ENCODE assay signal across 9 mouse cellular contexts in genomic region chr4:108031502-108032351, GRCm38 (mm10).
A peak's percentile ranks its signal among the peaks of the same experiment; 100 is the strongest.
DNase-seq lines count a peak whose midpoint lies in the region; ATAC-seq and TF ChIP-seq lines count a peak whose summit lies in the region.
"Had no signal": no experiment of that assay in that cellular context is flagged by ENCODE, and none has a peak within 500 bp of the region (broad histone marks: within the 10 kb centered on the region; RNA-seq: fewer than 3 reads in every experiment).

No protein-coding gene starts in this region.

- 0 out of 2 replicates have a peak overlapping the region, but pooled peaks have one; percentile 12 for H3K9ac ChIP-seq in liver, embryonic 16.5 days (ENCODE audit: low read depth, low read length)
- H3K9ac ChIP-seq in neural tube, embryonic 15.5 days (replicated peaks): peak overlapping the region; percentile 58

- no peak for DNase-seq in layer of hippocampus, adult 2 months (ENCODE audit: low spot score in 2 of 2)
- DNase-seq in layer of hippocampus, adult 8-10 months (ENCODE audit: low spot score in 2 of 2): no peak
- peak; percentile 31 for DNase-seq in embryo, embryonic 9.5 days (ENCODE audit: extremely low spot score)
- peak; percentile 26 for DNase-seq in heart, adult 8-10 months (ENCODE audit: low spot score)
- DNase-seq in kidney, adult 18-20 months: peak; percentile 57
- no peak for DNase-seq in adipocyte (ENCODE audit: low spot score)

- peaks cover 45% of the 10 kb centered on the region for H3K27me3 ChIP-seq in liver, embryonic 16.5 days (ENCODE audit: control insufficient read depth, insufficient read depth, low read depth, low read length)
- H3K27me3 ChIP-seq in neural tube, embryonic 15.5 days (replicated peaks): peaks cover 48% of the 10 kb centered on the region
- H3K27me3 ChIP-seq: Patski had no signal

- H3K4me3 ChIP-seq in layer of hippocampus, adult 2 months: peak overlapping the region; percentile 75
- peak overlapping the region; percentile 51 for H3K4me3 ChIP-seq in liver, embryonic 16.5 days (ENCODE audit: low read depth, low read length)
- peak overlapping the region; percentile 58 for H3K4me3 ChIP-seq in neural tube, embryonic 15.5 days (replicated peaks)

- H3K4me2 ChIP-seq in liver, embryonic 16.5 days (ENCODE audit: low read depth, low read length): peak overlapping the region; percentile 65
- peak overlapping the region; percentile 100 for H3K4me2 ChIP-seq in neural tube, embryonic 15.5 days

- H3K9me3 ChIP-seq in liver, embryonic 16.5 days (replicated peaks; ENCODE audit: control insufficient read depth, low read length): no peaks in the 10 kb centered on the region
- no peaks in the 10 kb centered on the region for H3K9me3 ChIP-seq in neural tube, embryonic 15.5 days (replicated peaks)

- peaks cover 4% of the 10 kb centered on the region; the same call in 1 of the 2 replicates for H3K4me1 ChIP-seq in liver, embryonic 16.5 days (ENCODE audit: control insufficient read depth, low read depth, low read length)
- peaks cover 20% of the 10 kb centered on the region for H3K4me1 ChIP-seq in neural tube, embryonic 15.5 days

- 1% methylated on average over 67 of the region's 86 CpGs for WGBS in liver, embryonic 16.5 days (ENCODE audit: insufficient replicate concordance)
- WGBS in neural tube, embryonic 15.5 days: under 1% methylated on average over 75 of the region's 86 CpGs

- no peak for TF ChIP-seq CTCF in layer of hippocampus, adult 2 months (conservative IDR thresholded peaks at IDR 0.05)

- no peak for ATAC-seq in liver, embryonic 16.5 days (ENCODE audit: low read depth)
- peak; percentile 55; the same call in 1 of the 2 replicates for ATAC-seq in neural tube, embryonic 15.5 days (ENCODE audit: low FRiP score)
- ATAC-seq: Patski had no signal

- H3K27ac ChIP-seq in layer of hippocampus, adult 2 months: peak overlapping the region; percentile 74
- no peak overlapping the region for H3K27ac ChIP-seq in liver, embryonic 16.5 days (ENCODE audit: low read length)
- no peak overlapping the region for H3K27ac ChIP-seq in neural tube, embryonic 15.5 days (replicated peaks)

- no peaks in the 10 kb centered on the region for H3K36me3 ChIP-seq in liver, embryonic 16.5 days (ENCODE audit: control insufficient read depth, insufficient read depth)
- no peaks in the 10 kb centered on the region for H3K36me3 ChIP-seq in neural tube, embryonic 15.5 days

Comparison
In these comparisons a context has a peak if more than half of its experiments do, and no peak if none do; other contexts are left out.
1. DNase-seq: peak in embryo, embryonic 9.5 days (single experiment), heart, adult 8-10 months (single experiment) and kidney, adult 18-20 months (single experiment); none in layer of hippocampus, adult 2 months (0 of 2), layer of hippocampus, adult 8-10 months (0 of 2) and adipocyte (single experiment).
2. Peak in every context shown above with its lines, with median percentiles within 50 percentile points of each other: H3K4me3 ChIP-seq.